Mouse (Mus musculus): Measurements from ENCODE around the gene Mnat1. TPM values are rescaled to one million over a fixed set of nuclear protein-coding genes. Genes with fewer than 3 reads are reported as not detected.
"Not testable (repeated sequence)": the region's sequence is repeated elsewhere in the genome, so short reads cannot be mapped to it uniquely, and the experiment has no call there.

Mnat1 gene
- polyA plus RNA-seq, 1 experiment from 2014 or later: 31.9 TPM

DNA sequence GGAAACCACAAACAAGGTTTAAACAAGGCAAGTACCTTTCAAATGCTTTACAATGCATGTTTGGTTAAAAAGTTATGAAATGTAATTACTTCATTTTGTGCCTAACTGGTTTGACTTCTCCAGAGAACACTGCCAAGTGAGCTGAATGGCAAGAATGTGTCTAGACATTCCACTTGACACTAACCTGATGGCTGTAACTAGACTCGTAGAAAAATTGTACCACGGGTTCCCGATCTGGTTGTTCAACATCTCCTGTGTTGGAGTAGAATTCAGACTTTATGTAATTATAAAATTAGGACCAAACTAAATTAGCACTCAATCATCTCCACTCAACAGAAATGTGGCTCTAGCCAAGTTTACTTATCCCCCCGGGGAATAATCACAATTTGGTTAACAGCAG, 24.9 kb upstream of the Mnat1 start:
- Histone ChIP-seq H3K27me3 (no peaks in the 10 kb centered on the region), H3K9ac (no peak overlapping the region), H3K4me2 (no peak overlapping the region), H3K9me3 (no peaks in the 10 kb centered on the region), H3K36me3 (peaks cover 7% of the 10 kb centered on the region), H3K27ac (peak overlapping the region; percentile 38), H3K4me3 (no peak overlapping the region), H3K4me1 (peaks cover 13% of the 10 kb centered on the region; the same call in 1 of the 2 replicates)
- ATAC-seq (ENCODE audit: borderline replicate concordance, extremely low read depth, low FRiP score, low TSS enrichment): no peak
- 55% methylated on average over 4 of the region's 4 CpGs for WGBS

DNA sequence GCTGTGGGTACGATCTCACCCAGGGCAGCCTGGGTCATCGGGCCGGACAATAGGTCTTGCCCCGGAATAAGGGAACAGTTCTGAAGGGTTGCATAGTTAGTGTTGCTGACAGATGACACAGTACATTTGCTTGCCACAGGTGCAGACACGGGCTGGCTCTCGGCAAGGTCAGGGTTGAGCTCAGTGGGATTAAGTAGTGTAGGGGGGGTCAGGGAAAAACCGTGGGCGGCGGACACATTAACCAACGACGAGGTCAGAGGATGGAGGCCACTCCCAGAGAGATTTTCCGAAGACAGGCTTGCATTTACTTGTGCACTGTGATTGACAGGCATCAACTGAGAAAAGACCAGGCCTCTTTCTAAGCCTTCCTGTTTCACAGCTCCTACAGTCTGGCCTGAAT, 19.8 kb upstream of the Mnat1 start:
- Histone ChIP-seq H3K9ac (no peak overlapping the region), H3K27me3 (no peaks in the 10 kb centered on the region), H3K27ac (no peak overlapping the region), H3K4me3 (no peak overlapping the region), H3K4me2 (no peak overlapping the region), H3K36me3 (peaks cover 12% of the 10 kb centered on the region), H3K4me1 (0 out of 2 replicates have a peak, but pooled peaks cover 3% of the 10 kb centered on the region), H3K9me3 (no peaks in the 10 kb centered on the region)
- 90% methylated on average over 12 of the region's 12 CpGs for WGBS
- no peak for ATAC-seq (ENCODE audit: borderline replicate concordance, extremely low read depth, low FRiP score, low TSS enrichment)

DNA sequence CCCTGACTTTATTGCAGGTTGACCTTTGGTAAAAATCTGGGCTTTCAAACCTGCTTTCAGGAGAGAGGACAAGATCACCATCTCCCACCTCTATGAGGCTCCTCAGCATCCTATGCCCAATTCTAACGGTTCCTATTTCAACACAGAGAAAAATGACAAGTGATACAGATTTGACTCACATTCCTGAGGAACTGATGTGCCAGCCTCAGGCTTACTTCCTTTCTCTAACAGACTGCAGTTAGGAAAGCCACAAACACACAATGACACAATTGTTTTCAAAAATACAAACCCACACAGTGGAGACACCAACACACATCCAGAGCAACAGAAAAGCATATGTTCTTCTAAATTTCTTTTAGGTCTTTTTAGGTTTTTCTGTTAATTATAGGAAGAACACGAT, 15.7 kb upstream of the Mnat1 start:
- H3K9ac ChIP-seq: no peak overlapping the region
- peaks cover 9% of the 10 kb centered on the region; the same call in 1 of the 2 replicates for H3K27me3 ChIP-seq
- no peak overlapping the region for H3K27ac ChIP-seq
- no peak overlapping the region for H3K4me3 ChIP-seq
- WGBS: 62% methylated on average over 2 of the region's 2 CpGs
- H3K36me3 ChIP-seq: peaks cover 12% of the 10 kb centered on the region
- no peak overlapping the region for H3K4me2 ChIP-seq
- no peak for ATAC-seq (ENCODE audit: borderline replicate concordance, extremely low read depth, low FRiP score, low TSS enrichment)
- H3K4me1 ChIP-seq: peaks cover 20% of the 10 kb centered on the region
- H3K9me3 ChIP-seq: no peaks in the 10 kb centered on the region

DNA sequence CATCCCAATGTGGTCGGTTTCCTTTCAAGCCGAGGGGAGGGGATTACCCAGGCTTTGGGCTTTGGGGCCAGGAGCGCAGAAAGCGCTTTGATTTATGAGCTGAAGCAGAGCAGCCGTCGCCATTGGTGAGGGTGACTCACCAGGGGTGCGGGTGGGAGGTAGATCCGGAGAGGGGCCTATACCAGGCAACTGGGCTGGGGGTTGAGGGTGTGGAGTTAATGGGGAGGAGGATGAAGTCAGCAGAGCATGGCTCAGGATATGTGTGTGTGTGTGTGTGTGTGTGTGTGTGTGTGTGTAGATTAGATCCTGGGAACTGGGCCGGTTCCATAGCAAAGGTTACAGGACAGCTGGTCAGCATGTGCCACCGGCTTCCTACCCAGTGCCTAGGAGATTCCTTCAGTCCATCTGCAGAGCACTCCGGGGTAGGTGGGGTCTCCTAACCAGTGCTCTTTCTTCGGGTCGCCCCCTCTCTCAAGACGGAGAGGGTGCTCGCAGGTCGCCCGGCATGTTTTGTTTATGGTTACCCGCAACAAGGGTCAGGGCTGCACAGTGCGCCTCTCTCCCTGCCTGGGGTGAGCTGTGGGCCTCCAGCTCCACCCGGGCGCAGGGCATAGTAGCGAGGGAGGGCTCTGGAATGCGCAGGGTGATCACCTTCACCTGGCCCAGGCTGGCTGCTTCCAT, 12.9 kb upstream of the Mnat1 start:
- peaks cover 9% of the 10 kb centered on the region; the same call in 1 of the 2 replicates for H3K27me3 ChIP-seq
- ATAC-seq (ENCODE audit: borderline replicate concordance, extremely low read depth, low FRiP score, low TSS enrichment): peak; percentile 21
- peaks cover 23% of the 10 kb centered on the region for H3K4me1 ChIP-seq
- no peaks in the 10 kb centered on the region for H3K9me3 ChIP-seq
- H3K27ac ChIP-seq: no peak overlapping the region
- WGBS: 8% methylated on average over 23 of the region's 23 CpGs
- H3K36me3 ChIP-seq: no peaks in the 10 kb centered on the region
- H3K4me3 ChIP-seq: peak overlapping the region; percentile 75
- H3K9ac ChIP-seq: peak overlapping the region; percentile 72
- peak overlapping the region; percentile 100 for H3K4me2 ChIP-seq

DNA sequence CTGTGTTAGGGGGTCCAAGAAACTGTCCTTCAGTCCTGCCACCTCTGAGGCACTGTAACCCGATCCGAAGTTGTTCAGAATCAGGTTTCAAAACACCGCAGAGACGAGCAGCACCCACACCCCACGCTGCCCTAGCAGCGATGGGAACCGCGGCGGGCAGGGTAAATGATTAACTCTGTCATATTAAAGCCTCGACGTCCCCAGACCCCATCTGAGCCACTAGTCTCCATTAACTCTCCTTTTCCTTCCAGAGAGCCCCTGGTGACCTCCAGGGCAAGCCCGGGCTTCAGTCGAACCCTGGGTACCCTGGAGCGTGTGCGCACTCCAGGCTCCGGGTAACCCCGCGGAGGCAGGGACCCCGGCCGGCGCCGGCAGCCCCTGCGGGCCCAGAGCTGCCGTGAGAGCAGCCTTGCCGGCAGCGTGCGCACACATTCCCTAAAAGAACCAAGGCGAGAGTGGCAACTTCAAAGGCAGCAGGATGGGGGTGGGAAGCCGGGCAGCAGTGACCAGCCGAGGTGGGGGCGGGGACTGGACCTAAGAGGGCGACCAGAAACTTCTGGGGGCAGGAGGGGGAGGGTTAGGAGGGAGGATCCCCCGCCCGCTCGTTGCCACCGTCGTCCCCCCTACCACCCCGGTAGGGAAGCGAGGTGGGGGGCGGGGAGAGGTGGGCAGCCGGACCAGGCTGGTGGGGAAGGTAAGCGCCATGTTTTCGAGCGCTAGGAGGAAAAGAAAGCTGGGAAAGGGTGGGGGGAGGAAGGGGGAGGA, 11.8 kb upstream of the Mnat1 start:
- Histone ChIP-seq H3K4me2 (peak overlapping the region; percentile 100), H3K4me3 (peak overlapping the region; percentile 75), H3K9me3 (no peaks in the 10 kb centered on the region), H3K27ac (peak overlapping the region; percentile 84), H3K9ac (peak overlapping the region; percentile 72), H3K27me3 (peaks cover 9% of the 10 kb centered on the region; the same call in 1 of the 2 replicates), H3K36me3 (no peaks in the 10 kb centered on the region), H3K4me1 (peaks cover 23% of the 10 kb centered on the region)
- under 1% methylated on average over 43 of the region's 44 CpGs for WGBS
- peak; percentile 25 for ATAC-seq (ENCODE audit: borderline replicate concordance, extremely low read depth, low FRiP score, low TSS enrichment)

DNA sequence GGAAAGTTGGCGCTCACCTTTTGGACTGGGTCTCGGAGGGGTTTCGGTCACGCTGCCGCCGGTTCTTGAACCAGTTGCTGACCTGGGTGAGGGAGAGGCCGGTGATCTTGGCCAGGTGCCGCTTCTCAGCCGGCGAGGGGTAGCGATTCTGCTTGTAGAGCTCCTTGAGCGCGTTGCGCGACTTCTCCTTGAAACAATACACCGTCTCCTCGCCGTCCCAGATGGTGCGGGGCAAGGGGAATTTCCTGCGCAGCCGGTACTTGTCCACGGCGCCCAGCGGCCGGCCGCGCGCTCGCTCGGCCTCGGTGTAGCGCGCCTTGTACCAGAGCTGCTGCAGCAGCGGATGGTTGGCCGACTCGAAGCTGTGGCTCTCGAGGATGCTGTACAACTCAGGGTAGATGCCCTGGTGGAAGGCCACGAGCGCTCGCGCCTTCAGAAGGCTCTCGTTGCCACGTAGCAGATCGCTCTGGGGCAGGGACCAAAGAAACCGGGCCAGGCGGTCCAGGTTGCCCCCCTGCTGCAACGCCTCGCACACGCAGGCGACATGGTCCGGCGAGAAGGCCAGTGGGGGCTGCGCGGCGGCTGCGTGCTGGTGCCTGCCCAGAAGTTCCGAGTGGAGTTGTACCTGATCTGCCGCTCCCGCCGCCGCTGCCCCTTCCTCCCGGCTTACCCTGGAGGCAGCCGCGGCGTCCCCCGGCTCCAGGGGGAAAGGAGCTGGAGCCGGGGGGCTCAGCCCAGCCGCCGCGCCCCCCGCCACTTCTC, 11.0 kb upstream of the Mnat1 start:
- Histone ChIP-seq H3K27ac (peak overlapping the region; percentile 84), H3K4me1 (peaks cover 23% of the 10 kb centered on the region), H3K4me3 (peak overlapping the region; percentile 75), H3K4me2 (peak overlapping the region; percentile 100), H3K9ac (peak overlapping the region; percentile 72), H3K9me3 (no peaks in the 10 kb centered on the region), H3K36me3 (no peaks in the 10 kb centered on the region), H3K27me3 (peaks cover 9% of the 10 kb centered on the region; the same call in 1 of the 2 replicates)
- 1% methylated on average over 60 of the region's 71 CpGs for WGBS
- ATAC-seq (ENCODE audit: borderline replicate concordance, extremely low read depth, low FRiP score, low TSS enrichment): peak; percentile 67

DNA sequence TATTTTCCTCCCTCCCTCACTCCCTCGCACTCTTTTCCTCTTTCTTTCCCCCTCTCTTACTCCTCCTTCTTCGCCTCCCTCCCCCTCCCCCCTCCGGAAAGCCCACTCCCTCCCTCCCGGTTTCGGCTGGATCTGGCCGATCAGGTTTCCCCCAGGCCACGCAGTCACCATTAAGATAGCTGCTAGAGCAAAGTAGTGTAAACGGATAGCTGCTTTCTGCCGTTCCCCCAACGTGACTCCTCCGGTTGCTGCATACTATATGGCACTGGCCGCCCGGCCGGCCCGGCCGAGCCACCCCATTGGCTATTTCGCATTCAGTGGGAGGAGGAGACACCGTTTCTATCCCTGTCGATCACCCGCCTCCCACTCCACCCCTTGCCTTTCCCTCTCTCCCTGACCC, 10.3 kb upstream of the Mnat1 start, which contains the start of gene Six4:
Six4 (minus strand) TSS at position 261 of the 400 bp plus-strand sequence.
- Histone ChIP-seq H3K9me3 (no peaks in the 10 kb centered on the region), H3K27me3 (peaks cover 9% of the 10 kb centered on the region; the same call in 1 of the 2 replicates), H3K4me1 (peaks cover 23% of the 10 kb centered on the region), H3K4me3 (peak within 1 kb of the TSS; percentile 75), H3K36me3 (no peaks in the 10 kb centered on the region), H3K27ac (peak within 1 kb of the TSS; percentile 84), H3K9ac (peak within 1 kb of the TSS; percentile 72), H3K4me2 (peak within 1 kb of the TSS; percentile 100)
- WGBS: under 1% methylated on average over 20 of the region's 20 CpGs
- ATAC-seq (ENCODE audit: borderline replicate concordance, extremely low read depth, low FRiP score, low TSS enrichment): peak; percentile 83

DNA sequence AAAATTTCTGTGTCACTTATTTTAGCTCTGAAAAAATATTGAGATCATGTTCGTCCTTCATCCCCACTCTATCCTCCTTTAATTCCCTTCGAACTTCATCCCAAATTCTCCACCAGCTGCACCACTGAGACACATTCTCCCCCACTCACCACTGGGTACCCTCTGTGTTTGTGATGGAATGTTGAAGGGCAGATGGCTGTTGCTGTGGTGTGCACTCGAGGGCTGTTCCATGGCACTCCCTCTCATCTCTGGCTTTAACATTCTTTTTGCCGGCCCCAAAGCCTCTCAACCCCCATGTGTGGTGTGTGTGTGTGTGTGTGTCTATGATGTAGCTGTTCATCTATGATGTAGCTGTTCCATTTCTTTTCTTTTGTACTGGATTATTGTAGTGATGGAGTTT, 1.7 kb downstream of the Mnat1 start:
- H3K4me2 ChIP-seq: peak overlapping the region; percentile 1; the same call in 1 of the 2 replicates
- no peaks in the 10 kb centered on the region for H3K27me3 ChIP-seq
- H3K4me1 ChIP-seq: peaks cover 16% of the 10 kb centered on the region
- no peak overlapping the region for H3K4me3 ChIP-seq
- no peaks in the 10 kb centered on the region for H3K36me3 ChIP-seq
- no peak overlapping the region for H3K27ac ChIP-seq
- no peak for ATAC-seq (ENCODE audit: borderline replicate concordance, extremely low read depth, low FRiP score, low TSS enrichment)
- no peaks in the 10 kb centered on the region for H3K9me3 ChIP-seq
- WGBS: 55% methylated on average over 4 of the region's 4 CpGs
- H3K9ac ChIP-seq: no peak overlapping the region

DNA sequence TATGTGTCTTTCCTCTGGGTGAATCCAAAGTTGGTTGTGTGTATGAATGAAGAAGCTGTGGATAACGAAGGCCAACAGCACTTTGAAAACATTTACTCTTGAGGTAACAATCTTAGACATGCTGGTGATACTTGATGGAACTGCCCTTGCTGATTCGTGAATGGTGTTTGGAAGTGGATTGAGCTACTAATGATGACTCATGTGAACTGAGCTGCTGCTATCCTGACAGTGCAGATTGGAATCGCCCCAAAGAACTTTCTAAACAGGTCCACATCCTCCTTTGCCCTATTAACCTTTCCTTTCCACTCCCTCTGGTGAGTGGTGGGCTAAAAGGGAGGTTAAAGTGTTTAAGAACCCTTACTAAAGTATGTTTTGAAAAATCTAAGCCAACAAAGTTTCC, 17.2 kb downstream of the Mnat1 start:
- H3K9me3 ChIP-seq: no peaks in the 10 kb centered on the region
- H3K4me3 ChIP-seq: no peak overlapping the region
- no peak overlapping the region for H3K4me2 ChIP-seq
- H3K9ac ChIP-seq: no peak overlapping the region
- no peaks in the 10 kb centered on the region for H3K4me1 ChIP-seq
- H3K27ac ChIP-seq: no peak overlapping the region
- ATAC-seq (ENCODE audit: borderline replicate concordance, extremely low read depth, low FRiP score, low TSS enrichment): no peak
- H3K36me3 ChIP-seq: no peaks in the 10 kb centered on the region
- WGBS: 79% methylated on average over 3 of the region's 3 CpGs
- H3K27me3 ChIP-seq: no peaks in the 10 kb centered on the region

DNA sequence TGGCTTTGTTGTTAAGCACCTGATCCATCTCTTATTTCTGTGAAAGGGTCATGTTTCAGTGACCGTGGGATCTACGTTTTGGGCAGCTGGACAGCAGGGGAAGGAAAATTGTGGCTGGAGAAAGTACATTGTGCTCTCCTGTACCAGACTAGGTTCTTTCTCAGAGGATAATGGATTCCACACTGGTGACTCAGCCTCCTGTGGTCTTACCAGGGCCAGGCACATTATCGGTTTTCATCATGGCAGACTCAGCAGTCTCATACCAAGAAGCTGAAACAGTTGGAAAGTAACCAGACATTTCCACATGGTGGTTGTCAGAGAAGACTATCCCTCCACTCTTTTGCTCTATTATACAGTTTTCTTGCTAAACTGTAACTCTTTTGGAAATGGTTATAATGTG, 23.7 kb downstream of the Mnat1 start:
- ATAC-seq (ENCODE audit: borderline replicate concordance, extremely low read depth, low FRiP score, low TSS enrichment): no peak
- H3K27ac ChIP-seq: no peak overlapping the region
- 53% methylated on average over 3 of the region's 3 CpGs for WGBS

DNA sequence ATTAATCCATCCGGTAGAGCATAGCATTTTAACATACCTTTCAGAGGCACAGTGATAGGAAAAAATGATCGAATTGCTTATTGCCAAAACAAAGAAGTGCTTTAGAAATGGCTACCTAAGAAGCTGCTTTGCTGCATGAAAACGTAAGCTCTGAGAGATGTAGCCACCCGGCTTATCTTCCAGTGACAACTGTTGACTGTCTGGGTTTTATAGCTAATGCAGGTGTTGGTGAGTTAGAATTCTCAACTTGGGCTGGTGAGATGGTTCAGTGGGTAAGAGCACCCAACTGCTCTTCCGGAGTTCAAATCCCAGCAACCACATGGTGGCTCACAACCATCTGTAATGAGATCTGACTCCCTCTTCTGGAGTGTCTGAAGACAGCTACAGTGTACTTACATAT, 27.5 kb downstream of the Mnat1 start:
- H3K27ac ChIP-seq; H3K27me3 ChIP-seq; H3K4me3 ChIP-seq; H3K36me3 ChIP-seq; ATAC-seq (ENCODE audit: borderline replicate concordance, extremely low read depth, low FRiP score, low TSS enrichment); H3K4me1 ChIP-seq; H3K9ac ChIP-seq; H3K9me3 ChIP-seq; H3K4me2 ChIP-seq: not testable (repeated sequence)
- WGBS: 90% methylated on average over 5 of the region's 5 CpGs

More for the DNA sequence above, 23.7 kb downstream of the Mnat1 start:
- H3K4me3 ChIP-seq: no peak overlapping the region
- no peaks in the 10 kb centered on the region for H3K4me1 ChIP-seq
- no peak overlapping the region for H3K4me2 ChIP-seq
- no peak overlapping the region for H3K9ac ChIP-seq
- no peaks in the 10 kb centered on the region for H3K36me3 ChIP-seq
- H3K27me3 ChIP-seq: no peaks in the 10 kb centered on the region
- H3K9me3 ChIP-seq: no peaks in the 10 kb centered on the region

Data from lung, embryonic 15.5 days (tissue).